Mouse (Mus musculus) heart, postnatal 0 days (tissue): ENCODE results near the gene Malsu1.

Source experiments
- CTCF ChIP-seq: IDR thresholded peaks from 2 replicates; pipeline ENCODE4 v1.5.1; 2016; ENCODE audit warnings: antibody characterized with exemption, control low read depth, low read depth
- EP300 ChIP-seq: IDR thresholded peaks from 2 replicates; pipeline ENCODE4 v1.6.1; 2016; ENCODE audit warnings: antibody characterized with exemption, low read depth

GRCm38 (mm10) chr6:49130328-49130727 is 56.7 kb downstream of the Malsu1 start:
- no peak for TF ChIP-seq CTCF
- TF ChIP-seq EP300 = no peak
